Mouse (Mus musculus) brain, embryonic 14.5 days (tissue): ENCODE results near the gene Hmga1.

ENCODE experiments used
- CTCF ChIP-seq: fragments of 200-500 bp; IDR thresholded peaks from 2 replicates; pipeline ENCODE4 v1.5.1; 2012; ENCODE audit warnings: inconsistent platforms, mild to moderate bottlenecking, moderate library complexity, borderline replicate concordance; ENCODE audit not compliant: insufficient read depth, insufficient read length; ENCODE audit errors: extremely low read depth
- POLR2A ChIP-seq: fragments of 200-500 bp; IDR thresholded peaks from 2 replicates; pipeline ENCODE4 v1.6.1; 2012; ENCODE audit warnings: mild to moderate bottlenecking, inconsistent platforms, borderline replicate concordance; ENCODE audit not compliant: poor library complexity, insufficient read depth, insufficient read length, severe bottlenecking; ENCODE audit errors: extremely low read depth

- no peak for TF ChIP-seq POLR2A
- no peak for TF ChIP-seq CTCF
These were observed 53.3 kb downstream of the Hmga1 start for GRCm38 (mm10) chr17:27609576-27609975.
